In the genomic region with DNA sequence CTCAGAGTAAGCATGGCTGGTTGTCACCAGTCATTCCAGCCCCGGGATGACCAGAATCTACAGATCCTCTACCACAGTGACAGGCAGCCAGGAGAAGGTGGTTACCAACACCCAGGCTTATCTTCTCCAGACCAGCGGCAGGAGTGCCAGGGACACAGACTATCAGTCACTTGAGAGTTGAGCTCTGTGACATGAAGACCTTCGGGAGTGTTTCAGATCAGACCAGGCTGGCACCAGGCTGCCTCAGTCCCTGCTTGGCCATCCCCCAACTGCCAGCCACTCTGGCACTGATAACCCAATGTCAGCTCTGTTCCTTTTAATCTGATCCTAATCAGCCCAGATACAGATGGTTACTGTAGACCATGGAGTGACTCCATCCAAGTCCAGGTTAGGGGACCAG, we compare ENCODE assay signal across 20 mouse cellular contexts. TPM values are rescaled to one million over a fixed set of nuclear protein-coding genes. Genes with fewer than 3 reads are reported as not detected.
DNase-seq lines count a peak whose midpoint lies in the region; ATAC-seq and TF ChIP-seq lines count a peak whose summit lies in the region.
"Had no signal": no experiment of that assay in that cellular context is flagged by ENCODE, and none has a peak within 500 bp of the region (broad histone marks: within the 10 kb centered on the region; RNA-seq: fewer than 3 reads in every experiment).

No protein-coding gene starts in this region.

- no peak for DNase-seq in heart, postnatal 25 days (ENCODE audit: low spot score)
- DNase-seq in spleen, adult 2 months (ENCODE audit: low read depth in 1 of 2, low spot score in 2 of 2) = no peak
- no peak for DNase-seq in frontal cortex, adult 2 months (ENCODE audit: extremely low spot score in 1 of 2, low spot score in 1 of 2)
- no peak for DNase-seq in right cerebral cortex, postnatal 25 days
- DNase-seq: adrenal gland, adult 8-10 months; cerebellum, adult 2 months; thymus, postnatal 14 days had no signal

- H3K27ac ChIP-seq in heart, embryonic 11.5 days (ENCODE audit: low read depth, low read length) = no peak overlapping the region
- H3K27ac ChIP-seq in bone marrow, adult 2 months (ENCODE audit: control insufficient read depth, insufficient read depth, low read depth, low read length, poor library complexity) = peak overlapping the region; percentile 89
- no peak overlapping the region for H3K27ac ChIP-seq in intestine, embryonic 16.5 days (ENCODE audit: low read length)
- peak overlapping the region; percentile 49; the same call in 1 of the 2 replicates for H3K27ac ChIP-seq in spleen, adult 2 months (ENCODE audit: insufficient read depth, low read length)
- H3K27ac ChIP-seq: hindbrain, embryonic 14.5 days; kidney, postnatal 0 days; limb, embryonic 12.5 days had no signal

- no peak overlapping the region for H3K9ac ChIP-seq in heart, embryonic 11.5 days (ENCODE audit: low read depth, low read length)
- no peak overlapping the region for H3K9ac ChIP-seq in intestine, embryonic 16.5 days (ENCODE audit: low read depth, low read length)
- H3K9ac ChIP-seq: hindbrain, embryonic 14.5 days; limb, embryonic 12.5 days had no signal

- H3K27me3 ChIP-seq in heart, embryonic 11.5 days (ENCODE audit: control insufficient read depth, insufficient read depth, low read length) = no peaks in the 10 kb centered on the region
- H3K27me3 ChIP-seq in intestine, embryonic 16.5 days (replicated peaks; ENCODE audit: control insufficient read depth, insufficient read depth, low read length) = no peaks in the 10 kb centered on the region
- H3K27me3 ChIP-seq in spleen, adult 2 months (ENCODE audit: control insufficient read depth, insufficient read depth, low read length) = no peaks in the 10 kb centered on the region
- H3K27me3 ChIP-seq: limb, embryonic 12.5 days; Patski had no signal

- H3K36me3 ChIP-seq in heart, embryonic 11.5 days (ENCODE audit: control insufficient read depth, insufficient read depth, low read length) = no peaks in the 10 kb centered on the region
- no peaks in the 10 kb centered on the region for H3K36me3 ChIP-seq in intestine, embryonic 16.5 days (ENCODE audit: control insufficient read depth, insufficient read depth, low read length)
- no peaks in the 10 kb centered on the region for H3K36me3 ChIP-seq in spleen, adult 2 months (ENCODE audit: control insufficient read depth, insufficient read depth, low read length)
- H3K36me3 ChIP-seq: limb, embryonic 12.5 days had no signal

- no peaks in the 10 kb centered on the region; the same call in 1 of the 2 replicates for H3K9me3 ChIP-seq in heart, embryonic 11.5 days (replicated peaks; ENCODE audit: control insufficient read depth, low read length)
- H3K9me3 ChIP-seq in intestine, embryonic 16.5 days (ENCODE audit: control insufficient read depth, low read length) = no peaks in the 10 kb centered on the region
- H3K9me3 ChIP-seq: limb, embryonic 12.5 days had no signal

- H3K4me1 ChIP-seq in heart, embryonic 11.5 days (ENCODE audit: control insufficient read depth, insufficient read depth, low read length) = no peaks in the 10 kb centered on the region
- H3K4me1 ChIP-seq in bone marrow, adult 2 months (ENCODE audit: control insufficient read depth, insufficient read depth, low read length) = peaks cover 6% of the 10 kb centered on the region
- no peaks in the 10 kb centered on the region for H3K4me1 ChIP-seq in intestine, embryonic 16.5 days (ENCODE audit: control insufficient read depth, insufficient read depth, low read length)
- H3K4me1 ChIP-seq in spleen, adult 2 months (ENCODE audit: control insufficient read depth, insufficient read depth, insufficient read length) = no peaks in the 10 kb centered on the region
- H3K4me1 ChIP-seq: limb, embryonic 12.5 days had no signal

- 46% methylated on average over 3 of the region's 3 CpGs for WGBS in heart, embryonic 11.5 days (ENCODE audit: insufficient replicate concordance)
- WGBS in bone marrow, adult 2 months = 61% methylated on average over 3 of the region's 3 CpGs
- WGBS in intestine, embryonic 16.5 days = 97% methylated on average over 3 of the region's 3 CpGs
- WGBS in spleen, adult 2 months = 85% methylated on average over 3 of the region's 3 CpGs

- no peak overlapping the region for H3K4me2 ChIP-seq in heart, embryonic 11.5 days
- no peak overlapping the region for H3K4me2 ChIP-seq in intestine, embryonic 16.5 days (ENCODE audit: low read depth, low read length)
- H3K4me2 ChIP-seq: hindbrain, embryonic 14.5 days; limb, embryonic 12.5 days had no signal

- intact Hi-C loops in heart, postnatal 25 days (cut with DNase I) = no loop called here

- peak; percentile 63 for TF ChIP-seq POLR2A in bone marrow, adult 2 months (IDR thresholded peaks at IDR 0.05; ENCODE audit: borderline replicate concordance, control insufficient read depth, low read depth, low read length)
- TF ChIP-seq POLR2A in spleen, adult 2 months (IDR thresholded peaks at IDR 0.05; ENCODE audit: low read depth, low read length) = no peak

- peak; percentile 46; the same call in 1 of the 2 replicates for ATAC-seq in heart, embryonic 11.5 days (replicated peaks; ENCODE audit: insufficient number of reproducible peaks, low FRiP score, low TSS enrichment)
- peak; percentile 71 for ATAC-seq in intestine, embryonic 16.5 days
- ATAC-seq in inflammation-experienced regulatory T-cells, adult 6 months = no peak
- ATAC-seq: forebrain, embryonic 16.5 days; Patski had no signal

- TF ChIP-seq CTCF in bone marrow, adult 2 months (IDR thresholded peaks at IDR 0.05; ENCODE audit: control insufficient read depth, insufficient read depth, low read length) = no peak
- TF ChIP-seq CTCF in spleen, adult 2 months (IDR thresholded peaks at IDR 0.05; ENCODE audit: extremely low read depth, insufficient read depth, insufficient read length, insufficient replicate concordance) = no peak

- no peak overlapping the region for H3K4me3 ChIP-seq in heart, embryonic 11.5 days (ENCODE audit: low read depth, low read length)
- H3K4me3 ChIP-seq in bone marrow, adult 2 months (replicated peaks; ENCODE audit: control insufficient read depth, low read depth, low read length) = no peak overlapping the region
- no peak overlapping the region for H3K4me3 ChIP-seq in intestine, embryonic 16.5 days (ENCODE audit: low read length)
- no peak overlapping the region for H3K4me3 ChIP-seq in spleen, adult 2 months (ENCODE audit: extremely low read depth, insufficient read depth, insufficient read length)
- H3K4me3 ChIP-seq: limb, embryonic 12.5 days; megakaryocyte, embryonic 14.5 days had no signal

RNA-seq across cellular contexts. Expression of a gene that starts 3.8 kb away (rescaled TPM):
- 15.0 and 17.1 TPM in 2 replicates for polyA plus RNA-seq in heart, embryonic 11.5 days (2014; fragmentation: Nextera tagmentation; extraction: Ambion mirVana)
- not detected for total RNA-seq in heart, postnatal 25 days (2021)
- 224 and 283 TPM in 2 replicates for polyA plus RNA-seq in bone marrow, adult 2 months (2011; ENCODE audit: insufficient read depth, insufficient read length, low replicate concordance, missing spikeins)
- 2.1 and 6.4 TPM in 2 replicates for polyA plus RNA-seq in intestine, embryonic 16.5 days (2015; fragmentation: Nextera tagmentation; extraction: Ambion mirVana)
- 32.3 and 35.1 TPM in 2 replicates for polyA plus RNA-seq in spleen, adult 2 months (2012; rRNA removed)
- not detected in 2 replicates for polyA plus RNA-seq in frontal cortex, adult 2 months (2012; rRNA removed)
- polyA plus RNA-seq in inflammation-experienced regulatory T-cells, adult 6 months (2017; shearing (Covaris generic)) = not detected
- total RNA-seq: adrenal gland, adult 8-10 months; heart, adult 18-20 months; layer of hippocampus, postnatal 14 days had no signal
- polyA plus RNA-seq: cerebellum, adult 2 months; forebrain, embryonic 16.5 days; Patski had no signal

RNA-seq across cellular contexts. Expression of a gene that starts 12.6 kb away (rescaled TPM):
- not detected in 2 replicates for polyA plus RNA-seq in heart, embryonic 11.5 days (2014; fragmentation: Nextera tagmentation; extraction: Ambion mirVana)
- total RNA-seq in heart, postnatal 25 days (2021) = not detected
- not detected in 2 replicates for polyA plus RNA-seq in bone marrow, adult 2 months (2011; ENCODE audit: insufficient read depth, insufficient read length, low replicate concordance, missing spikeins)
- polyA plus RNA-seq in intestine, embryonic 16.5 days (2015; fragmentation: Nextera tagmentation; extraction: Ambion mirVana) = not detected in 2 replicates
- 0.14 TPM in 1 of 2 replicates, not detected in the other for polyA plus RNA-seq in spleen, adult 2 months (2012; rRNA removed)
- polyA plus RNA-seq in frontal cortex, adult 2 months (2012; rRNA removed) = not detected in 2 replicates
- polyA plus RNA-seq in inflammation-experienced regulatory T-cells, adult 6 months (2017; shearing (Covaris generic)) = not detected
- total RNA-seq: adrenal gland, adult 8-10 months; heart, adult 18-20 months; layer of hippocampus, postnatal 14 days had no signal
- polyA plus RNA-seq: cerebellum, adult 2 months; embryonic facial prominence, embryonic 11.5 days; forebrain, embryonic 16.5 days; hindbrain, embryonic 14.5 days; kidney, postnatal 0 days; limb, embryonic 12.5 days; Patski had no signal

RNA-seq across cellular contexts. Expression of a gene that starts 13.1 kb away (rescaled TPM):
- polyA plus RNA-seq in heart, embryonic 11.5 days (2014; fragmentation: Nextera tagmentation; extraction: Ambion mirVana) = 10.3 and 11.1 TPM in 2 replicates
- 1 to 10 TPM; 5.0 to 5.6 TPM for total RNA-seq in heart, postnatal 25 days (2021)
- polyA plus RNA-seq in bone marrow, adult 2 months (2011; ENCODE audit: insufficient read depth, insufficient read length, low replicate concordance, missing spikeins) = 9.9 and 11.4 TPM in 2 replicates
- polyA plus RNA-seq in intestine, embryonic 16.5 days (2015; fragmentation: Nextera tagmentation; extraction: Ambion mirVana) = 27.2 TPM in 2 replicates
- 9.8 and 11.3 TPM in 2 replicates for polyA plus RNA-seq in spleen, adult 2 months (2012; rRNA removed)
- 14.0 and 14.9 TPM in 2 replicates for polyA plus RNA-seq in frontal cortex, adult 2 months (2012; rRNA removed)
- polyA plus RNA-seq in inflammation-experienced regulatory T-cells, adult 6 months (2017; shearing (Covaris generic)) = 10 to 100 TPM in 2 of 3 experiments, 1 to 10 TPM in 1; 6.3 to 17.2 (median 12.0) TPM

RNA-seq across cellular contexts. Expression of a gene that starts 27.6 kb away (rescaled TPM):
- polyA plus RNA-seq in heart, embryonic 11.5 days (2014; fragmentation: Nextera tagmentation; extraction: Ambion mirVana) = 1.4 and 1.7 TPM in 2 replicates
- not detected for total RNA-seq in heart, postnatal 25 days (2021)
- polyA plus RNA-seq in bone marrow, adult 2 months (2011; ENCODE audit: insufficient read depth, insufficient read length, low replicate concordance, missing spikeins) = 11.1 TPM in 1 of 2 replicates, not detected in the other
- polyA plus RNA-seq in intestine, embryonic 16.5 days (2015; fragmentation: Nextera tagmentation; extraction: Ambion mirVana) = 48.7 and 54.2 TPM in 2 replicates
- 0.38 and 0.44 TPM in 2 replicates for polyA plus RNA-seq in spleen, adult 2 months (2012; rRNA removed)
- polyA plus RNA-seq in frontal cortex, adult 2 months (2012; rRNA removed) = 0.08 and 0.32 TPM in 2 replicates
- not detected for polyA plus RNA-seq in inflammation-experienced regulatory T-cells, adult 6 months (2017; shearing (Covaris generic))
- total RNA-seq: adrenal gland, adult 8-10 months; layer of hippocampus, postnatal 14 days had no signal
- polyA plus RNA-seq: forebrain, embryonic 16.5 days; hindbrain, embryonic 14.5 days had no signal

Comparison
In these comparisons a context has a peak if more than half of its experiments do, and no peak if none do; other contexts are left out.
1. H3K27ac ChIP-seq: peak in bone marrow, adult 2 months (single experiment) and spleen, adult 2 months (single experiment); none in heart, embryonic 11.5 days (single experiment) and intestine, embryonic 16.5 days (single experiment).